Mouse (Mus musculus) heart, embryonic 10.5 days (tissue): ENCODE data around the gene Lgalsl. TPM values are rescaled to one million over a fixed set of nuclear protein-coding genes. Genes with fewer than 3 reads are reported as not detected.

ENCODE experiments used
- polyA plus RNA-seq: library from polyadenylated mRNA; unstranded; fragments of >200 nt; fragmentation: Nextera tagmentation; extraction: Ambion mirVana; gene quantifications from 2 replicates; pipeline ENCODE4 v1.2.1, GENCODE M21; 2016

The Lgalsl gene
- polyA plus RNA-seq, 1 experiment from 2014 or later, result 44.5 TPM

Other genes with a start within 250 kb of the Lgalsl start
- 13.9 and 14.2 TPM in 2 replicates for gene Aftph, start 89.5 kb downstream of the Lgalsl start, polyA plus RNA-seq